Mouse (Mus musculus): ENCODE data around the gene Trip12.

Gene Trip12

GRCm38 (mm10) chr1:84860360-84861254 is 20.3 kb upstream of the Trip12 start:
- DNase-seq (ENCODE audit: low spot score), result no peak

- DNase-seq (ENCODE audit: low spot score), result no peak
Observed at GRCm38 (mm10) chr1:84859597-84859996, 19.3 kb upstream of the Trip12 start.

GRCm38 (mm10) chr1:84855756-84856155 is 15.4 kb upstream of the Trip12 start:
- DNase-seq (ENCODE audit: low spot score), result no peak

GRCm38 (mm10) chr1:84854966-84855365 is 14.7 kb upstream of the Trip12 start:
- no peak for DNase-seq (ENCODE audit: low spot score)

GRCm38 (mm10) chr1:84853721-84854120 is 13.4 kb upstream of the Trip12 start:
- no peak for DNase-seq (ENCODE audit: low spot score)

- DNase-seq (ENCODE audit: low spot score), result no peak
Observed at GRCm38 (mm10) chr1:84851512-84852235, 11.4 kb upstream of the Trip12 start.

- DNase-seq (ENCODE audit: low spot score), result no peak
Observed at GRCm38 (mm10) chr1:84850471-84850870, 10.2 kb upstream of the Trip12 start.

- no peak for DNase-seq (ENCODE audit: low spot score)
Observed at GRCm38 (mm10) chr1:84849804-84850203, 9.5 kb upstream of the Trip12 start.

GRCm38 (mm10) chr1:84848801-84849455 is 8.6 kb upstream of the Trip12 start:
- DNase-seq (ENCODE audit: low spot score), result no peak

GRCm38 (mm10) chr1:84848335-84848734 is 8.0 kb upstream of the Trip12 start:
- no peak for DNase-seq (ENCODE audit: low spot score)

- no peak for DNase-seq (ENCODE audit: low spot score)
Observed at GRCm38 (mm10) chr1:84847698-84848097, 7.4 kb upstream of the Trip12 start.

- no peak for DNase-seq (ENCODE audit: low spot score)
Observed at GRCm38 (mm10) chr1:84843366-84843765, 3.0 kb upstream of the Trip12 start.

GRCm38 (mm10) chr1:84841061-84841460 is 745 bp upstream of the Trip12 start:
- no peak for DNase-seq (ENCODE audit: low spot score)

GRCm38 (mm10) chr1:84839309-84840017 is 853 bp downstream of the Trip12 start, which contains the start of gene Fbxo36:
Fbxo36 (plus strand) TSS chr1:84839841.
- peak; percentile 88 for DNase-seq (ENCODE audit: low spot score)

GRCm38 (mm10) chr1:84838621-84839151 is 1.6 kb downstream of the Trip12 start:
- peak; percentile 31 for DNase-seq (ENCODE audit: low spot score)

GRCm38 (mm10) chr1:84838156-84838555 is 2.2 kb downstream of the Trip12 start:
- DNase-seq (ENCODE audit: low spot score), result no peak

- no peak for DNase-seq (ENCODE audit: low spot score)
Observed at GRCm38 (mm10) chr1:84837523-84838145, 2.7 kb downstream of the Trip12 start.

GRCm38 (mm10) chr1:84825091-84825490 is 15.2 kb downstream of the Trip12 start:
- DNase-seq (ENCODE audit: low spot score), result no peak

- no peak for DNase-seq (ENCODE audit: low spot score)
Observed at GRCm38 (mm10) chr1:84817596-84817995, 22.7 kb downstream of the Trip12 start.

GRCm38 (mm10) chr1:84803788-84804187 is 36.5 kb downstream of the Trip12 start:
- DNase-seq (ENCODE audit: low spot score), result no peak

GRCm38 (mm10) chr1:84799166-84799565 is 41.1 kb downstream of the Trip12 start:
- no peak for DNase-seq (ENCODE audit: low spot score)
